Mouse (Mus musculus) MEL (cell line): Measurements from ENCODE around the gene Myo3a.

ENCODE experiments used
- CHD1 ChIP-seq: IDR thresholded peaks from 2 replicates; pipeline ENCODE4 v1.6.1; 2012; ENCODE audit warnings: low read depth, mild to moderate bottlenecking, inconsistent platforms, low read length, improper control_type of control experiment
- CTCF ChIP-seq, 3 experiments: IDR thresholded peaks in 2 of 3; conservative IDR thresholded peaks in 1 of 3; 2 replicates each; pipeline ENCODE4 v1.5.1; 2011 to 2012; ENCODE audit warnings: low read length in 3 of 3, low read depth in 2 of 3, mild to moderate bottlenecking in 2 of 3, improper control_type of control experiment in 1 of 3, inconsistent platforms in 1 of 3, mixed read lengths in 1 of 3, moderate library complexity in 1 of 3; ENCODE audit not compliant: control insufficient read depth in 1 of 3, insufficient read depth in 1 of 3, poor library complexity in 1 of 3, severe bottlenecking in 1 of 3
- E2F4 ChIP-seq: IDR thresholded peaks from 2 replicates; pipeline ENCODE4 v1.6.1; 2011; ENCODE audit warnings: low read depth, low read length, improper control_type of control experiment, borderline replicate concordance
- EP300 ChIP-seq, 2 experiments: IDR thresholded peaks; 2 replicates each; pipeline ENCODE4 v1.6.1; 2011; ENCODE audit warnings: improper control_type of control experiment in 2 of 2, low read length in 2 of 2, low read depth in 1 of 2, mild to moderate bottlenecking in 1 of 2
- KAT2A ChIP-seq: conservative IDR thresholded peaks from 2 replicates; pipeline ENCODE4 v1.6.1; 2012; ENCODE audit warnings: low read depth, low read length, improper control_type of control experiment, inconsistent platforms
- POLR2A ChIP-seq, 2 experiments: IDR thresholded peaks; 2 replicates each; pipeline ENCODE4 v1.6.1; 2011 to 2012; ENCODE audit warnings: low read length in 2 of 2, mild to moderate bottlenecking in 2 of 2, control low read depth in 1 of 2, improper control_type of control experiment in 1 of 2, low read depth in 1 of 2, moderate library complexity in 1 of 2; ENCODE audit not compliant: control insufficient read depth in 1 of 2, insufficient read depth in 1 of 2, poor library complexity in 1 of 2
- POLR2AphosphoS2 ChIP-seq: IDR thresholded peaks from 2 replicates; pipeline ENCODE4 v1.6.1; 2011; ENCODE audit warnings: low read length, improper control_type of control experiment
- RAD21 ChIP-seq: IDR thresholded peaks from 2 replicates; pipeline ENCODE4 v1.6.1; 2011; ENCODE audit warnings: mild to moderate bottlenecking, low read depth, low read length, improper control_type of control experiment
- ZKSCAN1 ChIP-seq: IDR thresholded peaks from 2 replicates; pipeline ENCODE4 v1.6.1; 2012; ENCODE audit warnings: low read depth, mild to moderate bottlenecking, inconsistent platforms, low read length, improper control_type of control experiment, moderate library complexity
- ZNF384 ChIP-seq: IDR thresholded peaks from 2 replicates; pipeline ENCODE4 v1.6.1; 2012; ENCODE audit warnings: low read depth, mild to moderate bottlenecking, inconsistent platforms, low read length, improper control_type of control experiment

DNA sequence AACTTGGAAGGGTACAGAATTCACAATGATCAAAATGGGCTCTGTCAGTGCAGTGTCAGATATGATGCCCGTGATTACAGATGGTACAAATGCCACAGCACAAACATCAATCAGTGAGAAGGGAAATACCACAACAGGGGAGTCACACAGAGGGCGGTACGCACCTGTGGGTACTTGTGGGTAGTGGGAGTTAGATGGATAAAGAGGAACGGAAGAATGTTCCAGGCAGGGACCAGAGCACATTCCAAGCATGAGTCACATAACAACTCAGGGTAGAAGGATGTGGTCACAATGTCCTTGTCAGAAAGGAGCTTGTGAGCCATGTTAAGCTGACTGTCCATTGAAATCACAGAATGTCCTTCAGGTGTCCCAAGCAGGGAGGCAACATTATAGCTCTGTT is 424.5 kb downstream of the Myo3a start:
- TF ChIP-seq E2F4: no peak
- TF ChIP-seq POLR2AphosphoS2: no peak
- TF ChIP-seq RAD21: no peak
- no peak for TF ChIP-seq KAT2A
- TF ChIP-seq CTCF (IDR thresholded peaks at IDR 0.05 in 2 of 3, conservative IDR thresholded peaks at IDR 0.05 in 1 of 3; ENCODE audit: control insufficient read depth in 1 of 3, insufficient read depth in 1 of 3, low read depth in 2 of 3, low read length in 3 of 3, poor library complexity in 1 of 3, severe bottlenecking in 1 of 3): no peak
- TF ChIP-seq ZNF384: no peak
- TF ChIP-seq ZKSCAN1: no peak
- TF ChIP-seq EP300 (IDR thresholded peaks at IDR 0.05; ENCODE audit: low read depth in 1 of 2, low read length in 2 of 2): no peak
- TF ChIP-seq POLR2A (IDR thresholded peaks at IDR 0.05; ENCODE audit: control insufficient read depth in 1 of 2, insufficient read depth in 1 of 2, low read depth in 1 of 2, low read length in 2 of 2, poor library complexity in 1 of 2): no peak
- no peak for TF ChIP-seq CHD1
